Mouse (Mus musculus) testis, adult 10 weeks (tissue): ENCODE data around the gene Gm21783. TPM values are rescaled to one million over a fixed set of nuclear protein-coding genes. Genes with fewer than 3 reads are reported as not detected.

Experiments
- polyA plus RNA-seq: library from polyadenylated mRNA; stranded (reverse); fragments of 350-450 nt; fragmentation: Illumina TruSeq; extraction: RNeasy Lipid Tissue Mini Kit (QIAGEN cat#74804); gene quantifications from one replicate; pipeline ENCODE4 v1.2.3, GENCODE M21; 2014; ENCODE audit warnings: low read depth, low replicate concordance

Gm21783 gene
- not detected for polyA plus RNA-seq

DNA sequence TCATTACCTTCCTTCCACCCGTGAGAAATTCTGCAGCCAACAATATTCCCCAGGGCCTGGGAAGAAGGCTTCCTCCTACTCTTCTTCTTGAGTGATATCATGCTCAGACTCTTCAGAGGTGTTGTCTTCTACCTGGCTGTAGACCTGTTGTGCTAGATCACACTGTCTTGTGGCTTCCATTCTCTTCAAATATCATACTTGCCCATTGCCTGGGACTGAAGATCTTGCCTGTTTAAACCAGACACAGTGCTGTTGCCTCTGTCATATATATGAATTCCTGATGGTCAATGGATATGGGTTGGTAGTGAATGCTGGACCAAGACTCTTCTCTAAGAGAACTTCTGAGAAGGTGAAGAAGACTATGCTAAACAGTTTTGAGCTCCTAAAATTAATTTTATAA, at the start of gene Gm21783:
TSS of gene Gm21783 (minus strand) at position 101 of the 400 bp plus-strand sequence.

